Mouse (Mus musculus) fibroblast of lung, adult 2 months (primary cell): Measurements from ENCODE around the gene Tmem236.
"Not testable (repeated sequence)": the region's sequence is repeated elsewhere in the genome, so short reads cannot be mapped to it uniquely, and the experiment has no call there.

Experiments used
- DNase-seq: peaks from one replicate; pipeline ENCODE4 v3.0.0-alpha.2; 2011; ENCODE audit warnings: low read depth

Gene Tmem236

GRCm38 (mm10) chr2:14192046-14192445 lies 17.7 kb downstream of the Tmem236 start:
- no peak for DNase-seq

DNA sequence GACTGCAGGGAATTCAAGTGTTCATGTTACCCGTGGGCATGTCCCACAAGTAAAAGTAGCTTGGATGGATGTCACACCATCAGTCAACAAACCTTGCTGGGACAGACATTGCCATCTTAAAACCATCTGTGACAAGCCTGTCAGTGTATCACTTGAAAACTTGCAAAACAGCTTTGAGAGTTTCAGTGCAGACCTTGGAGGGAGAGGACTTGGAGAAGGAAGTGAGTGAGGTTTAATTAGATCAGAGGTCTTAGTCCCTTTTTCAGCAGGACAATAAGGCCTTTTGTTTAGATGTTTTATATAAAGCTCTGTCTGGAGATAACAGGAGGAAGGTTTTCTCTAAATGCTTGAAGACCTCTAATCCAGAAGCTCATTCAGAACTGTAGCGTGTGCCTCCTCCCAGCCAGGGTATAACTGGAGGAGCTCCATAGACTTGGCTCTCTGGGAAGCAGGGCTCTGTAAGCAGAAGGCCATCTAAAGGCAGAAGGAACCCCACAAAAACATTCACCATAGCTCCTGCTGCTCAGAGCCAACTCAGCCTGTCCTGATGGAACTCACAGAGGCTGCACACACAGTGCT lies 24.1 kb downstream of the Tmem236 start:
- DNase-seq: not testable (repeated sequence)

DNA sequence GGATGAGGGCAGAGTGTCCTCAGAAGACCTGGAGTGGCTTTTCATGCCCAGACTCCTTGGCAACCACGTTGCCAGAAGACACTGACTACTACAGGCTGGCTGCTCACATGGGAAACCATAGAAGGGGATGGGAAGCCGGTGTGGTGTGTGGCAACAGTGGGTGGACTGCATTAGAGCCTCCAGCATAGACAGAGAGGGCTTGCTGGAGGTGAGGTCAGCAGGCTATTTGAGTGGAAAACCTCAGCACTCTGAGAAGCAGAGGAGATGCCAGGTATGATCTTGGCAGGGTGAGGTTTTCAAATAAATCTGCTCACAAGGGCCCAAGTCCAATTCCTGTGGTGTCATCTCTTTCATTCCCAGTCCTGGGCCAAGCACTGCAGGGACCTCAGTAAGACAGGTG lies 25.3 kb downstream of the Tmem236 start:
- DNase-seq: no peak

- not testable (repeated sequence) for DNase-seq
Measured at GRCm38 (mm10) chr2:14200879-14201445, 26.6 kb downstream of the Tmem236 start.

- no peak for DNase-seq
Measured at GRCm38 (mm10) chr2:14204308-14204707, 30.0 kb downstream of the Tmem236 start.

- DNase-seq: no peak
Measured at GRCm38 (mm10) chr2:14206798-14207197, 32.5 kb downstream of the Tmem236 start.

- no peak for DNase-seq
Measured at GRCm38 (mm10) chr2:14210731-14211130, 36.4 kb downstream of the Tmem236 start.

DNA sequence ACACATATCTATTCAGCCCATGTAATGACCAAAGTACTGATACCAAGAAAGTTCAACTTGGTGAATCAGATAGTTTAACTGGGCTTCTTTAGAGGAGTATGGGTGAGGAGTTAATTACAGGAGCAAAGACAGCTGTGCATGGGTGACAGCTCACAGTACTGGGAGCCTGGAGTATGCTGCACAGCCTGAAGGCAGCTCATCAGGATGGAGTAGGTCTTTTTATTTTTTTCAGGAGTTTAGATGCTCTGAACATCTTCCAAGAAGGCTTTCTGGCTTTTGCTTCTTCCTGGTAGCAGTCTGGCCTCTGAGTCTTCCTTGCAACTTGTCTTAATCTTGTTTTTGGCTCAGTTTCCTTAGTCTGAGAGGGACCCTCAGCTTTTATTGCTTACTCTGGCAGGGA lies 37.3 kb downstream of the Tmem236 start:
- no peak for DNase-seq

DNA sequence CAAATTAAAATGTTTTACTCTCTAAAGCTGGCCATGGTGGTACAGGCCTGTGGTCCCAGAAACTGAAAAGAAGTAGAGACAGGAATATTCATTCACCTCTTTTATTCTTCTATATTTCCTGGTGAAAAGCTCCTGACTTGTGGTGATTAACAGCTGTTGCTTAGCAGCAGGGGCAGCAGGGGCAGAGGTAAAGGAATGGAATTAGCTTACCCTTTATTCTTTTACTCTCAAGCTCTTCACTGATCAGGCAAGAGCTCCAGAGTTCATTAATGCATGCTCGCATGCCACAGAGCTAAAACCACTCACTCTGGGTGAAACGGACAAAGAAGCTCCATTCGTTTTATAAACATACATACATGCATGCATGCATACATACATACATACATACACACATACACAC lies 40.4 kb downstream of the Tmem236 start:
- DNase-seq: no peak

- no peak for DNase-seq
Measured at GRCm38 (mm10) chr2:14216653-14217052, 42.3 kb downstream of the Tmem236 start.

GRCm38 (mm10) chr2:14218126-14218525 lies 43.8 kb downstream of the Tmem236 start:
- DNase-seq: no peak

- DNase-seq: no peak
Measured at GRCm38 (mm10) chr2:14224387-14224786, 50.1 kb downstream of the Tmem236 start.

DNA sequence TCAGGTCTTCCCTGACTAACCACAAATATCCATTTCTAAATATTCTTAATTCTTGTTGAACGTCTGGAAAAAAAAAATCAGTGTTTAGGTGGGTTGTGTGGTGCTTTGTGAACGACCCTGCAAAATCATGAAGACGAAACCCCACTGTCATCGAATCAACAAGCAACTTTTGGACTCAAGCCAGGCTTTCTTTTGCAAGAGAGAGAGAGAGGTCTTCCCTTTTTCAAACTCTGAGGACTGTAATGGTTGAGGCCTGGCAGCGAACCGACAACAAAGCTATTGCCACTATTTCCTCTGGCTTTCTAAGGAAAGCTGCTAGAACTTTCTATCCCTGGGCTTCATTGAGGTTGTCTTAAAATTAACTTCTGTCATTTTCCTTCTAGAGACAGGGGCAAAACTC lies 54.2 kb downstream of the Tmem236 start:
- no peak for DNase-seq

GRCm38 (mm10) chr2:14229149-14229548 lies 54.8 kb downstream of the Tmem236 start, which contains the start of gene Mrc1:
Gene Mrc1, plus strand, starts transcription at chr2:14229392.
- DNase-seq: no peak

DNA sequence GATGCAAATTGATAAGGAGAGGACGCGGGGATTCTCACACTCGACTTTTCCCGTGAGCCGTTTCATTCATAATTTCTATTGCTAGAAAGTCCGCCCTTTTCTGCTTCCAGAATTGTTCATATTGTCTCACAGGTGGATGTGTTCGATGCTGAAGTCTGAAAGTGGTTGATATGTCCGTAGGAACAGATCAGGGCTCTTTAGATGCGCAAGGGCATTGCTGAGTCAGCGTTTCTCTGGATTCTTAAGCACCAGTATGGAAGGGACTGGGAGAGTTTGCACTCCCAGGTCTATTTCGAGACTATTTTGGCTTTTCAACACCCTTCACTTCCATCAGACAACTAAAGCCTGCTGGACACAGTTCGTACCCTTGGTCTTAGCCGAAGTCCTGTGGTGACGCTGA lies 55.7 kb downstream of the Tmem236 start:
- DNase-seq: no peak

DNA sequence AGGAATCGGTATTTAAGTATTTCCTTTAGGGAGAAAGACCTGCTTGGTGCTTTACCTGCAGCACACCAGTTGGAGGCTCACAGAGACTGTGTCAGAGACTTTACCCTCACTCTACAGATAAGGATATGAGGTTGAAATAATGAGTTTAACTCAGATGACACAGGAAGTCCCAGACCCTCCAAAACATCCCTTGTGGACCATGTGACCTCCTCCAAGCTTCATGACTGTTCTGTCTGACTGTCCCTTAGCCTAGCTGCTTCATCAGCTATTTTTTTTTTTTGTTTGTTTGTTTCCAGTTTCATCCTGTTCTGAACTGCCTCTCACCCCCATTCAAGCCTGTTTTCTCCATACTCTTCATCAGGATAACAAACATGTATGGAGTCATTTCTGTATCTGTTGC lies 58.6 kb downstream of the Tmem236 start:
- DNase-seq: no peak

DNA sequence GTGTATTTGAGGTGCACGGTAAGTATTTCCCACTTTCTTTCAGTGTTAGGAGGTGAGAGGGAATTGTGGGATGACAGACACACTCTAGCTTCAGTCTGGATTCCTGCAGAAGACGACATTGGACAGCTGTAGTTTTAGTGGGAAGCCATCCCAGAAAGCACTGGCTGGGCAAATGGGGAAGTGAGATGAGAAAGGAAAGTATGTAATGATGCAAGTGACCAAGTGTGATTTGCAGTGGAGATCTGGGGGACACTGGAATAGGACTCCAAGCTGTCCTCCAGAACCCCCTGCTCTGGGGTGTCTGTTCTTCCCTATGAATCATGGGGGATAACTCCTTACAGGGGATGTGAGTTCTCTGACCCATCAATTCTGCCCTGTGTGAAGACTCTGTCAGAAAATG lies 59.7 kb downstream of the Tmem236 start:
- no peak for DNase-seq

GRCm38 (mm10) chr2:14235319-14235718 lies 61.0 kb downstream of the Tmem236 start:
- no peak for DNase-seq

GRCm38 (mm10) chr2:14236920-14237319 lies 62.6 kb downstream of the Tmem236 start:
- no peak for DNase-seq

GRCm38 (mm10) chr2:14237723-14238122 lies 63.4 kb downstream of the Tmem236 start:
- no peak for DNase-seq

GRCm38 (mm10) chr2:14239151-14239550 lies 64.8 kb downstream of the Tmem236 start:
- DNase-seq: no peak

DNA sequence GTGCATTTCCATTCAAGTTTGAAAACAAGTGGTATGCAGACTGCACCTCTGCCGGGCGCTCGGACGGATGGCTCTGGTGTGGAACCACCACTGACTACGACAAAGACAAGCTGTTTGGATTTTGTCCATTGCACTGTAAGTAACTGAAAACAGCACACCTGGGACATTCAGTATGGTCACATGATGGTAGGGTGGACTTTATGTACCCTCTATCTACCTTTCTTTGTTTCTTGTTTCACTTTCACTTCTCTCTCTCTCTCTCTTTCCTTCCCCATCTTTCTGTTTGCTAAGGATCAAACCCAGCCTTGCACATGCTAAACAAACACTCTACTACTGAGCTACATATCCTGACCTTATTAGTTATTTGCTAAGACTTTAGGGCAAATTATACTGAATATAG lies 69.8 kb downstream of the Tmem236 start:
- DNase-seq: no peak

GRCm38 (mm10) chr2:14244668-14245067 lies 70.3 kb downstream of the Tmem236 start:
- DNase-seq: no peak

GRCm38 (mm10) chr2:14249839-14250564 lies 75.7 kb downstream of the Tmem236 start:
- DNase-seq: no peak
